Mouse (Mus musculus): ENCODE data around the gene Manba. TPM values are rescaled to one million over a fixed set of nuclear protein-coding genes. Genes with fewer than 3 reads are reported as not detected.

The Manba gene
- polyA plus RNA-seq, 1 experiment from 2014 or later = 9.2 TPM

GRCm38 (mm10) chr3:135555192-135555591, 69.8 kb downstream of the Manba start:
- H3K27me3 ChIP-seq (replicated peaks; ENCODE audit: insufficient read depth, low read length) = no peaks in the 10 kb centered on the region

GRCm38 (mm10) chr3:135556052-135556587, 70.7 kb downstream of the Manba start:
- H3K4me2 ChIP-seq (replicated peaks; ENCODE audit: low read depth, low read length) = no peak overlapping the region
- ATAC-seq = no peak
- 54% methylated on average over 7 of the region's 7 CpGs for WGBS
- TF ChIP-seq EP300 (IDR thresholded peaks at IDR 0.05) = no peak
- TF ChIP-seq CTCF (IDR thresholded peaks at IDR 0.05) = peak; percentile 56
- no peak overlapping the region for H3K27ac ChIP-seq (ENCODE audit: low read length)
- peak; percentile 24 for DNase-seq (ENCODE audit: low spot score)
- no peak overlapping the region for H3K9ac ChIP-seq (replicated peaks; ENCODE audit: low read depth)
- no peaks in the 10 kb centered on the region for H3K4me1 ChIP-seq (ENCODE audit: insufficient read depth, low read depth, low read length)
- no peaks in the 10 kb centered on the region for H3K9me3 ChIP-seq (ENCODE audit: low read length)
- no peaks in the 10 kb centered on the region for H3K27me3 ChIP-seq (replicated peaks; ENCODE audit: insufficient read depth, low read length)
- no peak overlapping the region for H3K4me3 ChIP-seq (ENCODE audit: low read depth, low read length)
- H3K36me3 ChIP-seq (ENCODE audit: insufficient read depth, low read length) = no peaks in the 10 kb centered on the region

More at GRCm38 (mm10) chr3:135555192-135555591, 69.8 kb downstream of the Manba start:
- Histone ChIP-seq H3K27ac (ENCODE audit: low read length) (no peak overlapping the region), H3K4me2 (replicated peaks; ENCODE audit: low read depth, low read length) (no peak overlapping the region), H3K4me1 (ENCODE audit: insufficient read depth, low read depth, low read length) (no peaks in the 10 kb centered on the region), H3K9ac (replicated peaks; ENCODE audit: low read depth) (no peak overlapping the region), H3K36me3 (ENCODE audit: insufficient read depth, low read length) (no peaks in the 10 kb centered on the region), H3K9me3 (ENCODE audit: low read length) (no peaks in the 10 kb centered on the region), H3K4me3 (ENCODE audit: low read depth, low read length) (no peak overlapping the region)
- DNase-seq (ENCODE audit: low spot score) = no peak
- no peak for ATAC-seq
- TF ChIP-seq EP300 (IDR thresholded peaks at IDR 0.05) = no peak
- no peak for TF ChIP-seq CTCF (IDR thresholded peaks at IDR 0.05)
- 79% methylated on average over 6 of the region's 6 CpGs for WGBS

GRCm38 (mm10) chr3:135556851-135557662, 71.6 kb downstream of the Manba start:
- Histone ChIP-seq H3K4me2 (replicated peaks; ENCODE audit: low read depth, low read length) (no peak overlapping the region), H3K27me3 (replicated peaks; ENCODE audit: insufficient read depth, low read length) (no peaks in the 10 kb centered on the region), H3K9me3 (ENCODE audit: low read length) (no peaks in the 10 kb centered on the region), H3K9ac (replicated peaks; ENCODE audit: low read depth) (no peak overlapping the region), H3K27ac (ENCODE audit: low read length) (no peak overlapping the region), H3K4me3 (ENCODE audit: low read depth, low read length) (no peak overlapping the region), H3K4me1 (ENCODE audit: insufficient read depth, low read depth, low read length) (no peaks in the 10 kb centered on the region), H3K36me3 (ENCODE audit: insufficient read depth, low read length) (no peaks in the 10 kb centered on the region)
- TF ChIP-seq EP300 (IDR thresholded peaks at IDR 0.05) = no peak
- no peak for TF ChIP-seq CTCF (IDR thresholded peaks at IDR 0.05)
- no peak for ATAC-seq
- no peak for DNase-seq (ENCODE audit: low spot score)
- 81% methylated on average over 12 of the region's 12 CpGs for WGBS

GRCm38 (mm10) chr3:135562036-135562435, 76.6 kb downstream of the Manba start:
- H3K27ac ChIP-seq (ENCODE audit: low read length) = no peak overlapping the region
- no peak for ATAC-seq
- DNase-seq (ENCODE audit: low spot score) = no peak
- no peaks in the 10 kb centered on the region for H3K27me3 ChIP-seq (replicated peaks; ENCODE audit: insufficient read depth, low read length)
- no peak overlapping the region for H3K4me3 ChIP-seq (ENCODE audit: low read depth, low read length)
- 66% methylated on average over 7 of the region's 7 CpGs for WGBS
- no peaks in the 10 kb centered on the region for H3K4me1 ChIP-seq (ENCODE audit: insufficient read depth, low read depth, low read length)
- H3K36me3 ChIP-seq (ENCODE audit: insufficient read depth, low read length) = no peaks in the 10 kb centered on the region
- TF ChIP-seq EP300 (IDR thresholded peaks at IDR 0.05) = no peak
- no peak for TF ChIP-seq CTCF (IDR thresholded peaks at IDR 0.05)
- no peaks in the 10 kb centered on the region for H3K9me3 ChIP-seq (ENCODE audit: low read length)
- no peak overlapping the region for H3K9ac ChIP-seq (replicated peaks; ENCODE audit: low read depth)
- H3K4me2 ChIP-seq (replicated peaks; ENCODE audit: low read depth, low read length) = no peak overlapping the region

- DNase-seq (ENCODE audit: low spot score) (no peak), ATAC-seq (no peak)
- Histone ChIP-seq H3K4me1 (ENCODE audit: insufficient read depth, low read depth, low read length) (no peaks in the 10 kb centered on the region), H3K9ac (replicated peaks; ENCODE audit: low read depth) (no peak overlapping the region), H3K27ac (ENCODE audit: low read length) (no peak overlapping the region), H3K27me3 (replicated peaks; ENCODE audit: insufficient read depth, low read length) (no peaks in the 10 kb centered on the region), H3K4me2 (replicated peaks; ENCODE audit: low read depth, low read length) (no peak overlapping the region), H3K36me3 (ENCODE audit: insufficient read depth, low read length) (no peaks in the 10 kb centered on the region), H3K9me3 (ENCODE audit: low read length) (no peaks in the 10 kb centered on the region), H3K4me3 (ENCODE audit: low read depth, low read length) (no peak overlapping the region)
- no peak for TF ChIP-seq CTCF (IDR thresholded peaks at IDR 0.05)
- no peak for TF ChIP-seq EP300 (IDR thresholded peaks at IDR 0.05)
- WGBS = 78% methylated on average over 17 of the region's 17 CpGs
These were observed 77.8 kb downstream of the Manba start for GRCm38 (mm10) chr3:135563163-135563689.

- DNase-seq (ENCODE audit: low spot score) (no peak), ATAC-seq (no peak)
- Histone ChIP-seq H3K27me3 (replicated peaks; ENCODE audit: insufficient read depth, low read length) (no peaks in the 10 kb centered on the region), H3K9ac (replicated peaks; ENCODE audit: low read depth) (no peak overlapping the region), H3K27ac (ENCODE audit: low read length) (no peak overlapping the region), H3K36me3 (ENCODE audit: insufficient read depth, low read length) (no peaks in the 10 kb centered on the region), H3K9me3 (ENCODE audit: low read length) (no peaks in the 10 kb centered on the region), H3K4me2 (replicated peaks; ENCODE audit: low read depth, low read length) (no peak overlapping the region), H3K4me3 (ENCODE audit: low read depth, low read length) (no peak overlapping the region), H3K4me1 (ENCODE audit: insufficient read depth, low read depth, low read length) (no peaks in the 10 kb centered on the region)
- no peak for TF ChIP-seq EP300 (IDR thresholded peaks at IDR 0.05)
- TF ChIP-seq CTCF (IDR thresholded peaks at IDR 0.05) = no peak
- WGBS = 89% methylated on average over 9 of the region's 9 CpGs
These were observed 79.3 kb downstream of the Manba start for GRCm38 (mm10) chr3:135564706-135565105.

Measured in lung, postnatal 0 days (tissue).